Mouse (Mus musculus) spleen, adult 12 weeks (tissue): Measurements from ENCODE around the gene Btbd10.

ENCODE experiments used
- DNase-seq: peaks from one replicate; pipeline ENCODE4 v3.0.0; 2022; ENCODE audit warnings: low spot score

The Btbd10 gene

GRCm38 (mm10) chr7:113294598-113294997 lies 74.6 kb downstream of the Btbd10 start:
- no peak for DNase-seq

- DNase-seq = no peak
Observed at GRCm38 (mm10) chr7:113292193-113292592, 77.0 kb downstream of the Btbd10 start.

GRCm38 (mm10) chr7:113291741-113292140 lies 77.5 kb downstream of the Btbd10 start:
- no peak for DNase-seq

GRCm38 (mm10) chr7:113289211-113289610 lies 80.0 kb downstream of the Btbd10 start:
- no peak for DNase-seq

GRCm38 (mm10) chr7:113285405-113285804 lies 83.8 kb downstream of the Btbd10 start:
- no peak for DNase-seq

- no peak for DNase-seq
Observed at GRCm38 (mm10) chr7:113279246-113279645, 89.9 kb downstream of the Btbd10 start.

GRCm38 (mm10) chr7:113278493-113278892 lies 90.7 kb downstream of the Btbd10 start:
- DNase-seq = no peak

GRCm38 (mm10) chr7:113277245-113277644 lies 91.9 kb downstream of the Btbd10 start:
- no peak for DNase-seq

- DNase-seq = no peak
Observed at GRCm38 (mm10) chr7:113272338-113272997, 96.7 kb downstream of the Btbd10 start.

- DNase-seq = no peak
Observed at GRCm38 (mm10) chr7:113270991-113271390, 98.2 kb downstream of the Btbd10 start.

- DNase-seq = no peak
Observed at GRCm38 (mm10) chr7:113270551-113270950, 98.6 kb downstream of the Btbd10 start.

GRCm38 (mm10) chr7:113269921-113270320 lies 99.3 kb downstream of the Btbd10 start:
- DNase-seq = no peak

- no peak for DNase-seq
Observed at GRCm38 (mm10) chr7:113269081-113269480, 100.1 kb downstream of the Btbd10 start.

- peak; percentile 35 for DNase-seq
Observed at GRCm38 (mm10) chr7:113268287-113268686, 100.9 kb downstream of the Btbd10 start.
